Mouse (Mus musculus) limb, embryonic 12.5 days (tissue): ENCODE data around the gene Vnn1. TPM values are rescaled to one million over a fixed set of nuclear protein-coding genes. Genes with fewer than 3 reads are reported as not detected.

Source experiments
- ATAC-seq: fragments of 200-750 bp; cut with Nextera tagmentation; 2 replicates; pipeline ENCODE4 v1.8.0; 2017; ENCODE audit warnings: low read depth, moderate TSS enrichment; ENCODE audit not compliant: insufficient number of reproducible peaks, insufficient read depth, low FRiP score, low TSS enrichment
- H3K27ac ChIP-seq: fragments of 300-500 bp; sonication (generic); 2 replicates; pipeline ENCODE4 v1.5.1; 2016; ENCODE audit warnings: mild to moderate bottlenecking, moderate library complexity
- H3K27me3 ChIP-seq: fragments of 300-500 bp; sonication (generic); 2 replicates; pipeline ENCODE4 v1.6.1; 2016; ENCODE audit warnings: mild to moderate bottlenecking, moderate library complexity
- H3K36me3 ChIP-seq: fragments of 300-500 bp; sonication (generic); 2 replicates; pipeline ENCODE4 v1.6.1; 2016; ENCODE audit warnings: mild to moderate bottlenecking, moderate library complexity
- H3K4me1 ChIP-seq: fragments of 300-500 bp; sonication (generic); replicated peaks from 2 replicates; pipeline ENCODE4 v1.6.1; 2016
- H3K4me2 ChIP-seq: fragments of 300-500 bp; sonication (generic); 2 replicates; pipeline ENCODE4 v1.6.1; 2016; ENCODE audit warnings: mild to moderate bottlenecking, moderate library complexity
- H3K4me3 ChIP-seq: fragments of 300-500 bp; sonication (generic); replicated peaks from 2 replicates; pipeline ENCODE4 v1.5.1; 2016; ENCODE audit warnings: mild to moderate bottlenecking
- H3K9ac ChIP-seq: fragments of 300-500 bp; sonication (generic); replicated peaks from 2 replicates; pipeline ENCODE4 v1.6.1; 2016; ENCODE audit warnings: mild to moderate bottlenecking, moderate library complexity
- H3K9me3 ChIP-seq: fragments of 300-500 bp; sonication (generic); 2 replicates; pipeline ENCODE4 v1.6.1; 2016; ENCODE audit warnings: mild to moderate bottlenecking, moderate library complexity
- WGBS: fragments of 180-500 bp; shearing (Covaris S2); methylation state at CpG from one replicate; pipeline ENCODE4 v1.1.7; 2016; 5-methylcytosine and 5-hydroxymethylcytosine counted together
- polyA plus RNA-seq: library from polyadenylated mRNA; unstranded; fragments of >200 nt; fragmentation: Nextera tagmentation; extraction: Ambion mirVana; gene quantifications from 2 replicates; pipeline ENCODE4 v1.2.1, GENCODE M21; 2016

The Vnn1 gene
- polyA plus RNA-seq, 1 experiment from 2014 or later, result 1.0 TPM

DNA sequence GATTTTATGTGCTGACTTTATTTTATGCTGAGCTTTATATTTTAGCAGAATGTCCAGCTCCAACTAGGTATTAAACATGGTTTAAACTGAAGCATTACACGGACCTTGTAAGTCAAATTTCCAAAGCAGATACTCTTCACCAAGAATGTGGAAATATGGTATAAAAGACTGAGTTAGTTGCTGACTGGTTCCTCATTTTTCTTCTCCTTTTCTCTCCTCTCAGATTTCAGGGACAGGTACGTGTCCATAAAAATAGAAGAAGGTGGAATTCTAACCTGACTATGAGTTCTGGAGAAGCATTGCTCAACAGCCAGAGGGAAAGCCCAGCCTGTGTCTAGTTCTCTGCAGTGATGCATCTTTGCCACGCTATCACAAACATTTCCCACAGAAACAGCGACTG, 25.6 kb downstream of the Vnn1 start, which contains the start of gene Taar1:
Taar1 (plus strand) TSS at position 301 of the 400 bp plus-strand sequence.
- Histone ChIP-seq H3K4me2 (no peak within 1 kb of the TSS), H3K9me3 (no peaks in the 10 kb centered on the region), H3K27ac (no peak within 1 kb of the TSS), H3K4me1 (no peaks in the 10 kb centered on the region), H3K27me3 (no peaks in the 10 kb centered on the region), H3K4me3 (no peak within 1 kb of the TSS), H3K36me3 (no peaks in the 10 kb centered on the region), H3K9ac (no peak within 1 kb of the TSS)
- no peak for ATAC-seq
- 93% methylated on average over 4 of the region's 4 CpGs for WGBS

GRCm38 (mm10) chr10:23922468-23922867, 28.0 kb downstream of the Vnn1 start:
- Histone ChIP-seq H3K9me3 (no peaks in the 10 kb centered on the region), H3K9ac (no peak overlapping the region), H3K27me3 (no peaks in the 10 kb centered on the region), H3K27ac (no peak overlapping the region), H3K4me2 (no peak overlapping the region), H3K4me3 (no peak overlapping the region), H3K4me1 (no peaks in the 10 kb centered on the region), H3K36me3 (no peaks in the 10 kb centered on the region)
- 79% methylated on average over 3 of the region's 3 CpGs for WGBS
- ATAC-seq, result no peak

- ATAC-seq, result no peak
- Histone ChIP-seq H3K27me3 (no peaks in the 10 kb centered on the region), H3K4me1 (no peaks in the 10 kb centered on the region), H3K27ac (no peak overlapping the region), H3K9ac (no peak overlapping the region), H3K9me3 (no peaks in the 10 kb centered on the region), H3K4me2 (no peak overlapping the region), H3K4me3 (no peak overlapping the region), H3K36me3 (no peaks in the 10 kb centered on the region)
- 93% methylated on average over 2 of the region's 2 CpGs for WGBS
These were observed 29.5 kb downstream of the Vnn1 start for GRCm38 (mm10) chr10:23923941-23924340.

DNA sequence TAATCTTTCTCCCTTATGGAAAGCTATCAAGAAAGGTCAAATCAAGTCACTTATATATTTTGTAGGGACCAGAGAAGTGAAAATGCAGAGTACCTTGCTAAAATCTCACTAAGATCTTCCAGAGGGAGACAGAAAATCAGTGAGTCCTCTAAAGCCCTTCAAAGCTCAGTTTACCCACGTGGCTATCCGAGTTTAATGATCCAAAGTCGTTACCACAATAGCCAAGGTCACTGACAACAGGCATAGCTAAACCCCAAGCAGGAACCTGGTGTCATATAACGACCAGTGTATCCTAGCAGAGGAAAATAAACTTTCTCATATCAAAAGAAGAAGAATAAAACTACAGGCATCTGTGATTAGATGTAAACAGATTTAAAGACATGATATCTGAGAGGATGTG, 43.1 kb downstream of the Vnn1 start:
- no peak for ATAC-seq
- H3K27me3 ChIP-seq, result no peaks in the 10 kb centered on the region
- H3K4me1 ChIP-seq, result no peaks in the 10 kb centered on the region
- H3K4me2 ChIP-seq, result no peak overlapping the region
- H3K9me3 ChIP-seq, result no peaks in the 10 kb centered on the region
- H3K4me3 ChIP-seq, result no peak overlapping the region
- no peaks in the 10 kb centered on the region for H3K36me3 ChIP-seq
- no peak overlapping the region for H3K9ac ChIP-seq
- 23% methylated on average over 4 of the region's 4 CpGs for WGBS
- no peak overlapping the region for H3K27ac ChIP-seq

DNA sequence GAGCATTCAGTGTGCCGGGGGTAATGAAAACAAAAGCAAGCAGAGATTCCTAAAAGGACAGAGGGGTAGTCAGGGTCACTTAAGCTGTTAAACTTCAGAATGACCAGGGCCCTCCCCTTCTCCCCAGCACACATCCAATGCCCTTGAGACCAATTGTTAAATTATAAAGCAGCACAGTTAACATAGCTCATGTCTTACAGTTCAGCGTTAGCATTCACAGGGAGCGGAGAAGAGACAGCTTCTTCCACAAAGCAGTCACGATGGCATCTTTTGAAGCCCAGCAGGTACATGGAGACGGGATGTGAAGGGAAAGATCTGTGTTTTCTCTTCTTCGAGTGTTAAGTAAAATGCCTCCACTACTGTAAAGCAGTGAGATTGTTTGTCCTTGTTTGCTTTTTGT, 43.8 kb downstream of the Vnn1 start, which contains the start of gene Taar2:
Taar2 (plus strand) TSS at position 261 of the 400 bp plus-strand sequence.
- ATAC-seq, result no peak
- Histone ChIP-seq H3K27me3 (no peaks in the 10 kb centered on the region), H3K9me3 (no peaks in the 10 kb centered on the region), H3K36me3 (no peaks in the 10 kb centered on the region), H3K9ac (no peak within 1 kb of the TSS), H3K4me1 (no peaks in the 10 kb centered on the region), H3K27ac (no peak within 1 kb of the TSS), H3K4me2 (no peak within 1 kb of the TSS), H3K4me3 (no peak within 1 kb of the TSS)
- WGBS, result 59% methylated on average over 6 of the region's 6 CpGs

- H3K27ac ChIP-seq, result no peak overlapping the region
- no peak overlapping the region for H3K9ac ChIP-seq
- WGBS, result 80% methylated on average over 5 of the region's 5 CpGs
- ATAC-seq, result no peak
- no peaks in the 10 kb centered on the region for H3K36me3 ChIP-seq
- H3K9me3 ChIP-seq, result no peaks in the 10 kb centered on the region
- no peaks in the 10 kb centered on the region for H3K27me3 ChIP-seq
- no peak overlapping the region for H3K4me2 ChIP-seq
- H3K4me3 ChIP-seq, result no peak overlapping the region
- no peaks in the 10 kb centered on the region for H3K4me1 ChIP-seq
These were observed 48.0 kb downstream of the Vnn1 start for GRCm38 (mm10) chr10:23942465-23942864.

GRCm38 (mm10) chr10:23948026-23948425, 53.5 kb downstream of the Vnn1 start:
- Histone ChIP-seq H3K27ac (no peak overlapping the region), H3K4me3 (no peak overlapping the region), H3K9ac (no peak overlapping the region), H3K36me3 (no peaks in the 10 kb centered on the region), H3K27me3 (no peaks in the 10 kb centered on the region), H3K9me3 (no peaks in the 10 kb centered on the region), H3K4me2 (no peak overlapping the region), H3K4me1 (0 out of 2 replicates have a peak, but pooled peaks cover 4% of the 10 kb centered on the region)
- WGBS, result 65% methylated on average over 7 of the region's 7 CpGs
- ATAC-seq, result no peak

GRCm38 (mm10) chr10:23949508-23950005, 55.1 kb downstream of the Vnn1 start, which contains the start of gene Taar3:
Gene Taar3 (plus strand): TSS chr10:23949558.
- H3K9me3 ChIP-seq, result no peaks in the 10 kb centered on the region
- 87% methylated on average over 16 of the region's 16 CpGs for WGBS
- no peaks in the 10 kb centered on the region for H3K27me3 ChIP-seq
- no peak for ATAC-seq
- H3K4me3 ChIP-seq, result no peak within 1 kb of the TSS
- no peak within 1 kb of the TSS for H3K27ac ChIP-seq
- H3K36me3 ChIP-seq, result no peaks in the 10 kb centered on the region
- no peak within 1 kb of the TSS for H3K9ac ChIP-seq
- H3K4me1 ChIP-seq, result 0 out of 2 replicates have a peak, but pooled peaks cover 4% of the 10 kb centered on the region
- no peak within 1 kb of the TSS for H3K4me2 ChIP-seq

- Histone ChIP-seq H3K27me3 (no peaks in the 10 kb centered on the region), H3K9me3 (no peaks in the 10 kb centered on the region), H3K27ac (no peak overlapping the region), H3K4me2 (no peak overlapping the region), H3K9ac (no peak overlapping the region), H3K4me3 (no peak overlapping the region), H3K36me3 (no peaks in the 10 kb centered on the region), H3K4me1 (0 out of 2 replicates have a peak, but pooled peaks cover 4% of the 10 kb centered on the region)
- ATAC-seq, result no peak
- 85% methylated on average over 6 of the region's 6 CpGs for WGBS
These were observed 57.2 kb downstream of the Vnn1 start for GRCm38 (mm10) chr10:23951714-23952113.

Other genes with a start within 250 kb of the Vnn1 start
- gene Rps12, start 107.4 kb upstream of the Vnn1 start, polyA plus RNA-seq, result 152 and 159 TPM in 2 replicates
- 13.4 and 15.2 TPM in 2 replicates for gene Slc18b1, start 97.7 kb upstream of the Vnn1 start, polyA plus RNA-seq
- gene Vnn3, start 43.2 kb upstream of the Vnn1 start, polyA plus RNA-seq, result not detected in 2 replicates
- not detected in 2 replicates for gene Taar1, start 25.7 kb downstream of the Vnn1 start, polyA plus RNA-seq
- gene Taar2, start 43.9 kb downstream of the Vnn1 start, polyA plus RNA-seq, result not detected in 2 replicates
- not detected in 2 replicates for gene Taar3, start 54.9 kb downstream of the Vnn1 start, polyA plus RNA-seq
- gene Taar4, start 65.8 kb downstream of the Vnn1 start, polyA plus RNA-seq, result not detected in 2 replicates
- not detected in 2 replicates for gene Taar5, start 76.0 kb downstream of the Vnn1 start, polyA plus RNA-seq
- gene Taar6, start 91.0 kb downstream of the Vnn1 start, polyA plus RNA-seq, result not detected in 2 replicates
- gene Taar7a, start 98.8 kb downstream of the Vnn1 start, polyA plus RNA-seq, result not detected in 2 replicates
- gene Taar7b, start 105.3 kb downstream of the Vnn1 start, polyA plus RNA-seq, result not detected in 2 replicates
- not detected in 2 replicates for gene Taar7d, start 132.5 kb downstream of the Vnn1 start, polyA plus RNA-seq
- gene Taar7e, start 142.9 kb downstream of the Vnn1 start, polyA plus RNA-seq, result not detected in 2 replicates
- gene Taar7f, start 154.8 kb downstream of the Vnn1 start, polyA plus RNA-seq, result not detected in 2 replicates
- not detected in 2 replicates for gene Taar8a, start 181.8 kb downstream of the Vnn1 start, polyA plus RNA-seq
- gene Taar8b, start 197.6 kb downstream of the Vnn1 start, polyA plus RNA-seq, result not detected in 2 replicates
- gene Taar8c, start 207.2 kb downstream of the Vnn1 start, polyA plus RNA-seq, result not detected in 2 replicates
- not detected in 2 replicates for gene Taar9, start 214.8 kb downstream of the Vnn1 start, polyA plus RNA-seq